Mouse (Mus musculus): ENCODE results near the gene 2610528J11Rik. TPM values are rescaled to one million over a fixed set of nuclear protein-coding genes. Genes with fewer than 3 reads are reported as not detected.

2610528J11Rik gene
- polyA plus RNA-seq, 1 experiment from 2014 or later, result 18.8 TPM

- peaks cover 6% of the 10 kb centered on the region for H3K4me1 ChIP-seq (replicated peaks; ENCODE audit: control insufficient read depth, insufficient read depth, low read length)
- 0 out of 2 replicates have a peak overlapping the region, but pooled peaks have one; percentile 3 for H3K4me2 ChIP-seq (ENCODE audit: low read depth, low read length)
- H3K9ac ChIP-seq (ENCODE audit: low read length), result 0 out of 2 replicates have a peak overlapping the region, but pooled peaks have one; percentile 1
- H3K36me3 ChIP-seq (ENCODE audit: control insufficient read depth, insufficient read depth, low read length), result no peaks in the 10 kb centered on the region
- H3K27me3 ChIP-seq (ENCODE audit: control insufficient read depth, insufficient read depth, low read depth, low read length), result no peaks in the 10 kb centered on the region; the same call in 1 of the 2 replicates
- WGBS, result 9% methylated on average over 20 of the region's 20 CpGs
- ATAC-seq (ENCODE audit: low read depth), result 0 out of 2 replicates have a peak, but pooled peaks have one; percentile 20
- H3K4me3 ChIP-seq (ENCODE audit: low read length), result no peak overlapping the region
- H3K27ac ChIP-seq (ENCODE audit: low read length), result no peak overlapping the region
- H3K9me3 ChIP-seq (ENCODE audit: control insufficient read depth, low read length), result no peaks in the 10 kb centered on the region
These were observed 9.9 kb upstream of the 2610528J11Rik start for GRCm38 (mm10) chr4:118516699-118517496.

GRCm38 (mm10) chr4:118517497-118518146, 9.2 kb upstream of the 2610528J11Rik start:
- WGBS, result 30% methylated on average over 16 of the region's 16 CpGs
- Histone ChIP-seq H3K4me2 (ENCODE audit: low read depth, low read length) (no peak overlapping the region), H3K36me3 (ENCODE audit: control insufficient read depth, insufficient read depth, low read length) (no peaks in the 10 kb centered on the region)

GRCm38 (mm10) chr4:118518208-118518607, 8.6 kb upstream of the 2610528J11Rik start:
- Histone ChIP-seq H3K27me3 (ENCODE audit: control insufficient read depth, insufficient read depth, low read depth, low read length) (no peaks in the 10 kb centered on the region; the same call in 1 of the 2 replicates), H3K36me3 (ENCODE audit: control insufficient read depth, insufficient read depth, low read length) (no peaks in the 10 kb centered on the region), H3K27ac (ENCODE audit: low read length) (no peak overlapping the region), H3K9ac (ENCODE audit: low read length) (no peak overlapping the region), H3K4me3 (ENCODE audit: low read length) (no peak overlapping the region), H3K4me1 (replicated peaks; ENCODE audit: control insufficient read depth, insufficient read depth, low read length) (peaks cover 6% of the 10 kb centered on the region), H3K9me3 (ENCODE audit: control insufficient read depth, low read length) (no peaks in the 10 kb centered on the region), H3K4me2 (ENCODE audit: low read depth, low read length) (no peak overlapping the region)
- 52% methylated on average over 5 of the region's 5 CpGs for WGBS
- ATAC-seq (ENCODE audit: low read depth), result no peak

More at GRCm38 (mm10) chr4:118517497-118518146, 9.2 kb upstream of the 2610528J11Rik start:
- ATAC-seq (ENCODE audit: low read depth), result no peak
- H3K27me3 ChIP-seq (ENCODE audit: control insufficient read depth, insufficient read depth, low read depth, low read length), result no peaks in the 10 kb centered on the region; the same call in 1 of the 2 replicates
- H3K4me1 ChIP-seq (replicated peaks; ENCODE audit: control insufficient read depth, insufficient read depth, low read length), result peaks cover 6% of the 10 kb centered on the region
- no peaks in the 10 kb centered on the region for H3K9me3 ChIP-seq (ENCODE audit: control insufficient read depth, low read length)
- no peak overlapping the region for H3K27ac ChIP-seq (ENCODE audit: low read length)
- H3K4me3 ChIP-seq (ENCODE audit: low read length), result no peak overlapping the region
- no peak overlapping the region for H3K9ac ChIP-seq (ENCODE audit: low read length)

GRCm38 (mm10) chr4:118522248-118522647, 4.6 kb upstream of the 2610528J11Rik start:
- H3K9me3 ChIP-seq (ENCODE audit: control insufficient read depth, low read length), result no peaks in the 10 kb centered on the region
- no peak overlapping the region for H3K9ac ChIP-seq (ENCODE audit: low read length)
- H3K36me3 ChIP-seq (ENCODE audit: control insufficient read depth, insufficient read depth, low read length), result no peaks in the 10 kb centered on the region
- ATAC-seq (ENCODE audit: low read depth), result no peak
- no peak overlapping the region for H3K4me2 ChIP-seq (ENCODE audit: low read depth, low read length)
- peaks cover under 1% of the 10 kb centered on the region; the same call in 1 of the 2 replicates for H3K4me1 ChIP-seq (replicated peaks; ENCODE audit: control insufficient read depth, insufficient read depth, low read length)
- H3K27ac ChIP-seq (ENCODE audit: low read length), result no peak overlapping the region
- no peak overlapping the region for H3K4me3 ChIP-seq (ENCODE audit: low read length)
- H3K27me3 ChIP-seq (ENCODE audit: control insufficient read depth, insufficient read depth, low read depth, low read length), result no peaks in the 10 kb centered on the region; the same call in 1 of the 2 replicates
- WGBS, result 78% methylated on average over 7 of the region's 7 CpGs

GRCm38 (mm10) chr4:118523976-118524375, 2.8 kb upstream of the 2610528J11Rik start:
- Histone ChIP-seq H3K4me2 (ENCODE audit: low read depth, low read length) (no peak overlapping the region), H3K4me1 (replicated peaks; ENCODE audit: control insufficient read depth, insufficient read depth, low read length) (no peaks in the 10 kb centered on the region), H3K4me3 (ENCODE audit: low read length) (no peak overlapping the region), H3K27me3 (ENCODE audit: control insufficient read depth, insufficient read depth, low read depth, low read length) (no peaks in the 10 kb centered on the region), H3K9me3 (ENCODE audit: control insufficient read depth, low read length) (no peaks in the 10 kb centered on the region), H3K9ac (ENCODE audit: low read length) (no peak overlapping the region), H3K36me3 (ENCODE audit: control insufficient read depth, insufficient read depth, low read length) (no peaks in the 10 kb centered on the region), H3K27ac (ENCODE audit: low read length) (no peak overlapping the region)
- WGBS, result 55% methylated on average over 7 of the region's 7 CpGs
- no peak for ATAC-seq (ENCODE audit: low read depth)

GRCm38 (mm10) chr4:118525779-118526178, 1.0 kb upstream of the 2610528J11Rik start:
- Histone ChIP-seq H3K4me1 (replicated peaks; ENCODE audit: control insufficient read depth, insufficient read depth, low read length) (no peaks in the 10 kb centered on the region), H3K9me3 (ENCODE audit: control insufficient read depth, low read length) (no peaks in the 10 kb centered on the region), H3K27me3 (ENCODE audit: control insufficient read depth, insufficient read depth, low read depth, low read length) (no peaks in the 10 kb centered on the region), H3K27ac (ENCODE audit: low read length) (no peak overlapping the region), H3K36me3 (ENCODE audit: control insufficient read depth, insufficient read depth, low read length) (no peaks in the 10 kb centered on the region), H3K4me3 (ENCODE audit: low read length) (no peak overlapping the region), H3K9ac (ENCODE audit: low read length) (no peak overlapping the region), H3K4me2 (ENCODE audit: low read depth, low read length) (no peak overlapping the region)
- WGBS, result 64% methylated on average over 3 of the region's 3 CpGs
- ATAC-seq (ENCODE audit: low read depth), result no peak

GRCm38 (mm10) chr4:118527335-118527681, 509 bp downstream of the 2610528J11Rik start:
- peak; percentile 48; the same call in 1 of the 2 replicates for ATAC-seq (ENCODE audit: low read depth)
- H3K4me2 ChIP-seq (ENCODE audit: low read depth, low read length), result peak overlapping the region; percentile 49
- 30% methylated on average over 5 of the region's 5 CpGs for WGBS

GRCm38 (mm10) chr4:118527720-118528119, 921 bp downstream of the 2610528J11Rik start:
- no peak for ATAC-seq (ENCODE audit: low read depth)
- Histone ChIP-seq H3K4me2 (ENCODE audit: low read depth, low read length) (peak overlapping the region; percentile 49), H3K27ac (ENCODE audit: low read length) (no peak overlapping the region), H3K9me3 (ENCODE audit: control insufficient read depth, low read length) (no peaks in the 10 kb centered on the region), H3K9ac (ENCODE audit: low read length) (no peak overlapping the region), H3K36me3 (ENCODE audit: control insufficient read depth, insufficient read depth, low read length) (no peaks in the 10 kb centered on the region), H3K4me1 (replicated peaks; ENCODE audit: control insufficient read depth, insufficient read depth, low read length) (no peaks in the 10 kb centered on the region), H3K27me3 (ENCODE audit: control insufficient read depth, insufficient read depth, low read depth, low read length) (no peaks in the 10 kb centered on the region), H3K4me3 (ENCODE audit: low read length) (no peak overlapping the region; the same call in 1 of the 2 replicates)
- 76% methylated on average over 6 of the region's 6 CpGs for WGBS

More at GRCm38 (mm10) chr4:118527335-118527681, 509 bp downstream of the 2610528J11Rik start:
- Histone ChIP-seq H3K4me1 (replicated peaks; ENCODE audit: control insufficient read depth, insufficient read depth, low read length) (no peaks in the 10 kb centered on the region), H3K4me3 (ENCODE audit: low read length) (peak overlapping the region; percentile 41), H3K27me3 (ENCODE audit: control insufficient read depth, insufficient read depth, low read depth, low read length) (no peaks in the 10 kb centered on the region), H3K9me3 (ENCODE audit: control insufficient read depth, low read length) (no peaks in the 10 kb centered on the region), H3K27ac (ENCODE audit: low read length) (0 out of 2 replicates have a peak overlapping the region, but pooled peaks have one; percentile 15), H3K36me3 (ENCODE audit: control insufficient read depth, insufficient read depth, low read length) (no peaks in the 10 kb centered on the region), H3K9ac (ENCODE audit: low read length) (peak overlapping the region; percentile 53)

GRCm38 (mm10) chr4:118532663-118533062, 5.9 kb downstream of the 2610528J11Rik start:
- 68% methylated on average over 5 of the region's 5 CpGs for WGBS
- Histone ChIP-seq H3K27ac (ENCODE audit: low read length) (no peak overlapping the region), H3K9me3 (ENCODE audit: control insufficient read depth, low read length) (no peaks in the 10 kb centered on the region), H3K4me1 (replicated peaks; ENCODE audit: control insufficient read depth, insufficient read depth, low read length) (no peaks in the 10 kb centered on the region), H3K4me2 (ENCODE audit: low read depth, low read length) (no peak overlapping the region), H3K27me3 (ENCODE audit: control insufficient read depth, insufficient read depth, low read depth, low read length) (no peaks in the 10 kb centered on the region), H3K4me3 (ENCODE audit: low read length) (no peak overlapping the region), H3K9ac (ENCODE audit: low read length) (no peak overlapping the region), H3K36me3 (ENCODE audit: control insufficient read depth, insufficient read depth, low read length) (no peaks in the 10 kb centered on the region)
- no peak for ATAC-seq (ENCODE audit: low read depth)
